Mouse (Mus musculus) neural tube, embryonic 13.5 days (tissue): ENCODE data around the gene Naif1. TPM values are rescaled to one million over a fixed set of nuclear protein-coding genes. Genes with fewer than 3 reads are reported as not detected.
A peak's percentile ranks its signal among the peaks of the same experiment; 100 is the strongest.

Experiments
- ATAC-seq: fragments of 200-750 bp; cut with Nextera tagmentation; 2 replicates; pipeline ENCODE4 v1.8.0; 2017; ENCODE audit warnings: low read depth, mild to moderate bottlenecking, moderate TSS enrichment, moderate library complexity
- H3K27ac ChIP-seq: fragments of 300-500 bp; sonication (generic); replicated peaks from 2 replicates; pipeline ENCODE4 v1.5.1; 2015; ENCODE audit warnings: moderate library complexity, mild to moderate bottlenecking, inconsistent platforms
- H3K27me3 ChIP-seq: fragments of 300-500 bp; sonication (generic); 2 replicates; pipeline ENCODE4 v1.6.1; 2015; ENCODE audit warnings: mild to moderate bottlenecking, inconsistent platforms
- H3K36me3 ChIP-seq: fragments of 300-500 bp; sonication (generic); 2 replicates; pipeline ENCODE4 v1.6.1; 2015; ENCODE audit warnings: mild to moderate bottlenecking, inconsistent platforms
- H3K4me1 ChIP-seq: fragments of 300-500 bp; sonication (generic); replicated peaks from 2 replicates; pipeline ENCODE4 v1.6.1; 2015; ENCODE audit warnings: inconsistent platforms
- H3K4me2 ChIP-seq: fragments of 300-500 bp; sonication (generic); 2 replicates; pipeline ENCODE4 v1.6.1; 2015; ENCODE audit warnings: inconsistent platforms, mild to moderate bottlenecking, moderate library complexity
- H3K4me3 ChIP-seq: fragments of 300-500 bp; sonication (generic); 2 replicates; pipeline ENCODE4 v1.5.1; 2015; ENCODE audit warnings: mild to moderate bottlenecking, inconsistent platforms
- H3K9ac ChIP-seq: fragments of 300-500 bp; sonication (generic); 2 replicates; pipeline ENCODE4 v1.6.1; 2015; ENCODE audit warnings: moderate library complexity, mild to moderate bottlenecking, inconsistent platforms
- H3K9me3 ChIP-seq: fragments of 300-500 bp; sonication (generic); 2 replicates; pipeline ENCODE4 v1.6.1; 2016; ENCODE audit warnings: inconsistent platforms
- WGBS: fragments of 180-500 bp; shearing (Covaris S2); methylation state at CpG from one replicate; pipeline ENCODE4 v1.1.7; 2015; 5-methylcytosine and 5-hydroxymethylcytosine counted together
- polyA plus RNA-seq: library from polyadenylated mRNA; unstranded; fragments of >200 nt; fragmentation: Nextera tagmentation; extraction: Ambion mirVana; gene quantifications from 2 replicates; pipeline ENCODE4 v1.2.1, GENCODE M21; 2015

The Naif1 gene
- polyA plus RNA-seq, 1 experiment from 2014 or later: 5.1 TPM

GRCm38 (mm10) chr2:32448480-32448879 lies 1.8 kb upstream of the Naif1 start:
- no peak overlapping the region for H3K4me3 ChIP-seq
- no peak overlapping the region for H3K4me2 ChIP-seq
- peaks cover 47% of the 10 kb centered on the region for H3K4me1 ChIP-seq
- 0 out of 2 replicates have a peak, but pooled peaks cover 9% of the 10 kb centered on the region for H3K36me3 ChIP-seq
- no peaks in the 10 kb centered on the region for H3K9me3 ChIP-seq
- no peak for ATAC-seq
- H3K27ac ChIP-seq: no peak overlapping the region
- WGBS: 95% methylated on average over 1 of the region's 1 CpGs
- H3K27me3 ChIP-seq: no peaks in the 10 kb centered on the region
- no peak overlapping the region for H3K9ac ChIP-seq

GRCm38 (mm10) chr2:32450881-32451844 lies 906 bp downstream of the Naif1 start, which contains the start of gene Slc25a25:
Gene Slc25a25, minus strand, starts transcription at chr2:32451445.
- H3K9me3 ChIP-seq: no peaks in the 10 kb centered on the region
- under 1% methylated on average over 103 of the region's 103 CpGs for WGBS
- peak within 1 kb of the TSS; percentile 93 for H3K27ac ChIP-seq
- H3K4me1 ChIP-seq: peaks cover 63% of the 10 kb centered on the region
- H3K9ac ChIP-seq: peak within 1 kb of the TSS; percentile 88
- H3K36me3 ChIP-seq: peaks cover 9% of the 10 kb centered on the region; the same call in 1 of the 2 replicates
- peak; percentile 95 for ATAC-seq
- H3K27me3 ChIP-seq: no peaks in the 10 kb centered on the region
- peak within 1 kb of the TSS; percentile 78 for H3K4me2 ChIP-seq
- H3K4me3 ChIP-seq: peak within 1 kb of the TSS; percentile 77

- Histone ChIP-seq H3K36me3 (peaks cover 14% of the 10 kb centered on the region; the same call in 1 of the 2 replicates), H3K9ac (peak overlapping the region; percentile 63), H3K4me1 (peaks cover 63% of the 10 kb centered on the region), H3K27me3 (no peaks in the 10 kb centered on the region), H3K4me2 (peak overlapping the region; percentile 78), H3K4me3 (peak overlapping the region; percentile 77), H3K9me3 (no peaks in the 10 kb centered on the region), H3K27ac (peak overlapping the region; percentile 93)
- peak; percentile 96 for ATAC-seq
- under 1% methylated on average over 25 of the region's 25 CpGs for WGBS
These were observed 1.7 kb downstream of the Naif1 start for GRCm38 (mm10) chr2:32451870-32452372.

GRCm38 (mm10) chr2:32452441-32452971 lies 2.2 kb downstream of the Naif1 start:
- H3K4me3 ChIP-seq: peak overlapping the region; percentile 77
- H3K9me3 ChIP-seq: no peaks in the 10 kb centered on the region
- H3K4me2 ChIP-seq: peak overlapping the region; percentile 78
- H3K36me3 ChIP-seq: peaks cover 14% of the 10 kb centered on the region; the same call in 1 of the 2 replicates
- WGBS: 94% methylated on average over 16 of the region's 16 CpGs
- H3K4me1 ChIP-seq: peaks cover 58% of the 10 kb centered on the region
- ATAC-seq: 0 out of 2 replicates have a peak, but pooled peaks have one; percentile 2
- no peaks in the 10 kb centered on the region for H3K27me3 ChIP-seq
- H3K27ac ChIP-seq: peak overlapping the region; percentile 75
- H3K9ac ChIP-seq: peak overlapping the region; percentile 32; the same call in 1 of the 2 replicates

GRCm38 (mm10) chr2:32453641-32454303 lies 3.5 kb downstream of the Naif1 start:
- Histone ChIP-seq H3K4me1 (peaks cover 48% of the 10 kb centered on the region), H3K4me2 (no peak overlapping the region), H3K27ac (0 out of 2 replicates have a peak overlapping the region, but pooled peaks have one; percentile 33), H3K9me3 (no peaks in the 10 kb centered on the region), H3K36me3 (peaks cover 14% of the 10 kb centered on the region; the same call in 1 of the 2 replicates), H3K4me3 (no peak overlapping the region), H3K27me3 (no peaks in the 10 kb centered on the region), H3K9ac (peak overlapping the region; percentile 22; the same call in 1 of the 2 replicates)
- ATAC-seq: no peak
- 85% methylated on average over 5 of the region's 5 CpGs for WGBS

GRCm38 (mm10) chr2:32454633-32455032 lies 4.4 kb downstream of the Naif1 start:
- no peaks in the 10 kb centered on the region for H3K27me3 ChIP-seq
- no peak overlapping the region for H3K9ac ChIP-seq
- H3K4me3 ChIP-seq: no peak overlapping the region
- H3K4me1 ChIP-seq: peaks cover 43% of the 10 kb centered on the region
- H3K9me3 ChIP-seq: no peaks in the 10 kb centered on the region
- no peak overlapping the region for H3K4me2 ChIP-seq
- peak overlapping the region; percentile 33 for H3K27ac ChIP-seq
- H3K36me3 ChIP-seq: peaks cover 14% of the 10 kb centered on the region; the same call in 1 of the 2 replicates
- 53% methylated on average over 10 of the region's 10 CpGs for WGBS
- no peak for ATAC-seq

GRCm38 (mm10) chr2:32455101-32455500 lies 4.8 kb downstream of the Naif1 start:
- WGBS: 89% methylated on average over 8 of the region's 8 CpGs
- Histone ChIP-seq H3K36me3 (peaks cover 14% of the 10 kb centered on the region; the same call in 1 of the 2 replicates), H3K4me1 (peaks cover 39% of the 10 kb centered on the region)

GRCm38 (mm10) chr2:32458300-32458699 lies 8.0 kb downstream of the Naif1 start:
- no peaks in the 10 kb centered on the region for H3K9me3 ChIP-seq
- H3K36me3 ChIP-seq: peaks cover 14% of the 10 kb centered on the region; the same call in 1 of the 2 replicates
- H3K4me3 ChIP-seq: no peak overlapping the region
- H3K4me1 ChIP-seq: peaks cover 19% of the 10 kb centered on the region
- H3K27ac ChIP-seq: no peak overlapping the region
- H3K27me3 ChIP-seq: no peaks in the 10 kb centered on the region
- no peak overlapping the region for H3K9ac ChIP-seq
- ATAC-seq: no peak
- H3K4me2 ChIP-seq: no peak overlapping the region
- WGBS: 91% methylated on average over 2 of the region's 2 CpGs

More at GRCm38 (mm10) chr2:32455101-32455500, 4.8 kb downstream of the Naif1 start:
- H3K4me2 ChIP-seq: no peak overlapping the region
- no peak overlapping the region for H3K4me3 ChIP-seq
- no peak for ATAC-seq
- H3K27me3 ChIP-seq: no peaks in the 10 kb centered on the region
- no peak overlapping the region for H3K9ac ChIP-seq
- H3K27ac ChIP-seq: peak overlapping the region; percentile 33; the same call in 1 of the 2 replicates
- no peaks in the 10 kb centered on the region for H3K9me3 ChIP-seq

- no peak overlapping the region for H3K4me3 ChIP-seq
- no peak overlapping the region for H3K4me2 ChIP-seq
- no peaks in the 10 kb centered on the region for H3K9me3 ChIP-seq
- no peak overlapping the region for H3K27ac ChIP-seq
- no peak for ATAC-seq
- no peaks in the 10 kb centered on the region for H3K27me3 ChIP-seq
- peaks cover 14% of the 10 kb centered on the region; the same call in 1 of the 2 replicates for H3K36me3 ChIP-seq
- WGBS: 94% methylated on average over 2 of the region's 2 CpGs
- no peak overlapping the region for H3K9ac ChIP-seq
- H3K4me1 ChIP-seq: peaks cover 5% of the 10 kb centered on the region; the same call in 1 of the 2 replicates
These were observed 9.4 kb downstream of the Naif1 start for GRCm38 (mm10) chr2:32459657-32460056.

GRCm38 (mm10) chr2:32463773-32464172 lies 13.5 kb downstream of the Naif1 start:
- Histone ChIP-seq H3K4me1 (no peaks in the 10 kb centered on the region), H3K9me3 (no peaks in the 10 kb centered on the region), H3K4me3 (no peak overlapping the region), H3K27ac (no peak overlapping the region), H3K9ac (no peak overlapping the region), H3K27me3 (no peaks in the 10 kb centered on the region), H3K4me2 (no peak overlapping the region), H3K36me3 (no peaks in the 10 kb centered on the region)
- no peak for ATAC-seq
- WGBS: 75% methylated on average over 2 of the region's 2 CpGs

- Histone ChIP-seq H3K36me3 (no peaks in the 10 kb centered on the region), H3K4me1 (no peaks in the 10 kb centered on the region), H3K27me3 (no peaks in the 10 kb centered on the region), H3K9ac (no peak overlapping the region), H3K27ac (no peak overlapping the region), H3K9me3 (no peaks in the 10 kb centered on the region), H3K4me3 (no peak overlapping the region), H3K4me2 (no peak overlapping the region)
- 76% methylated on average over 6 of the region's 6 CpGs for WGBS
- ATAC-seq: no peak
These were observed 14.1 kb downstream of the Naif1 start for GRCm38 (mm10) chr2:32464212-32464891.
